Mouse (Mus musculus) limb, embryonic 10.5 days (tissue): ENCODE measurements around the gene Gm10638. TPM values are rescaled to one million over a fixed set of nuclear protein-coding genes. Genes with fewer than 3 reads are reported as not detected.

Experiments used
- DNase-seq: peaks from one replicate; pipeline ENCODE4 v3.0.0-alpha.2; 2017; ENCODE audit warnings: low spot score
- H3K27ac ChIP-seq: fragments of 300-500 bp; sonication (generic); 2 replicates; pipeline ENCODE4 v1.5.1; 2016; ENCODE audit warnings: mild to moderate bottlenecking
- H3K27me3 ChIP-seq: fragments of 300-500 bp; sonication (generic); 2 replicates; pipeline ENCODE4 v1.6.1; 2016; ENCODE audit warnings: low read depth, mild to moderate bottlenecking; ENCODE audit not compliant: poor library complexity, severe bottlenecking
- H3K36me3 ChIP-seq: fragments of 300-500 bp; sonication (generic); 2 replicates; pipeline ENCODE4 v1.6.1; 2016; ENCODE audit warnings: mild to moderate bottlenecking, moderate library complexity
- H3K4me1 ChIP-seq: fragments of 300-500 bp; sonication (generic); 2 replicates; pipeline ENCODE4 v1.6.1; 2016
- H3K4me3 ChIP-seq: fragments of 300-500 bp; sonication (generic); 2 replicates; pipeline ENCODE4 v1.5.1; 2016; ENCODE audit warnings: mild to moderate bottlenecking, moderate library complexity
- H3K9me3 ChIP-seq: fragments of 300-500 bp; sonication (generic); replicated peaks from 2 replicates; pipeline ENCODE4 v1.6.1; 2016; ENCODE audit warnings: mild to moderate bottlenecking
- WGBS: fragments of 180-500 bp; shearing (Covaris S2); methylation state at CpG from one replicate; pipeline ENCODE4 v1.1.7; 2016; 5-methylcytosine and 5-hydroxymethylcytosine counted together
- polyA plus RNA-seq: library from polyadenylated mRNA; unstranded; fragments of >200 nt; fragmentation: Nextera tagmentation; extraction: Ambion mirVana; gene quantifications from 2 replicates; pipeline ENCODE4 v1.2.1, GENCODE M21; 2016

Gm10638 gene
- polyA plus RNA-seq, 1 experiment from 2014 or later, result 6.0 TPM

DNA sequence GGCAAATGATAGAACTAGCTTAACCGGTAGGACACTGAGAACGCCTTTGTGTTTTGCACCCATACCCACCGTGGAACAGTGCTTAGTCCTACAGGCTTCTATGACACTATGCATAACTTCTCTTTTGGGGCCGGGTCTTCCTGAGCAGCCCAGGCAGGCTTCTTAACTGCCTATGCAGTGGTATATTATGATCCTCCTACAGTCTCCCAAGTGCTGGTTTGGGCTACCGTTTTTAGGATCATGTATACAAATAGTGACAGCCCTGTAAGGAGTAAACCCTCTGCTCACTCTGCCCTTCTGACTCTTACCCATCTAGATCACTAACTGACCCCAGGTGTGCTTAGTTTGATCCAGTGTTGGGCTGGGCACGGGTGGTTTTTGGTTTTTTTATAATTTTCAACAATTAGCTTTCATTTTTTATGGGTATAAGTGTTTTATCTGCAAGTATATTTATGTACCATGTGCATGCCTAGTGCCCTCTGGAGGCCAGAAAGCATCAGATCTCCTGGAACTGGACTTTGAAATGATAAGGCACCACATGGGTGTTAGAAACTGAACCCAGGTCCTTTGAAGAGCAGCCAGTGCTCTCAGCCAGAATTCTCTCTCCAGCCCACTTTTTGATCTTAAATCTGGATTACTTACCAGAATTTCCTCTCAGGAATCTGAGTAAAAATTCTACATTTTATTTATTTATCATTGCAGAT, 24.6 kb upstream of the Gm10638 start:
- H3K4me1 ChIP-seq, result no peaks in the 10 kb centered on the region
- H3K4me3 ChIP-seq, result no peak overlapping the region
- no peaks in the 10 kb centered on the region for H3K9me3 ChIP-seq
- DNase-seq, result no peak
- peaks cover 79% of the 10 kb centered on the region for H3K36me3 ChIP-seq
- 94% methylated on average over 6 of the region's 6 CpGs for WGBS
- no peak overlapping the region for H3K27ac ChIP-seq
- no peaks in the 10 kb centered on the region for H3K27me3 ChIP-seq

DNA sequence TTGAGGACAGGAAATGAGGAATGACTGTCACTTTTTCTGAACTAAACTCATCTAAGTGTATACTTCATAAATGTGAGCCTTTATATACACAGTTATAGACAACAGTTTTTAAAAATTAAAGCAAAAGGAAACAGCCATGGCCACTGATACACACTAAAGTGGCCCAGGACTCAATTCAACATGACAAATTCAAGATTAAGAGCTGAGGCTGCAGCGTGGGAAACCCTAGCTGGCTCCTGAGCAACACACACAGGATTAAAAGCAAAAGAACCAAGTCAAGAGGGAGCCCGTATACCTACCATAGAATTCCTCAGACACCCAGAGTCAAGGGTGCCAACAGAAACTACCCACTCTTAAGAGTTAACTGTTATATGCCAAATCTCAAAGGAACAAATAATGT, 24.0 kb upstream of the Gm10638 start:
- H3K9me3 ChIP-seq, result no peaks in the 10 kb centered on the region
- WGBS, result 89% methylated on average over 2 of the region's 2 CpGs

DNA sequence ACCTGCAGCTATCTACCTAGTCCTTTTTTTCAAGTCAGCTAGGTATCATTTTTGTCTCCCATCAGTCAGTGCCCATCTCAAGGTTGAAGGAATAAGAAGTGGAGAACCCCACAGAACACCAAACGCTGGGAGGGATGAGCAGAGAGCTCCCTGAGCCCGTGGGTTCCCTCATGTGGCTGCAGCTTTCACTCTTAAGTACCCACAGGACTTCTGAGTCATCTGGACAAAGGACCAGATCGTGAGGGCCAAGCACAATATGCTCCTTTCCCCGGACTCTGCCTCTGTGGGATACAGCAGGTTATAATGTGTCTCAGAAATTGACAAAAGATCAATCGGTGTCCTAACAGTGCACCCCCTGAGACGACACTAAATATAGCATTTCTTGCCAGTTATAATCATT, 18.5 kb upstream of the Gm10638 start:
- Histone ChIP-seq H3K36me3 (peaks cover 40% of the 10 kb centered on the region), H3K9me3 (no peaks in the 10 kb centered on the region), H3K27ac (no peak overlapping the region), H3K27me3 (no peaks in the 10 kb centered on the region), H3K4me1 (0 out of 2 replicates have a peak, but pooled peaks cover 4% of the 10 kb centered on the region), H3K4me3 (no peak overlapping the region)
- no peak for DNase-seq
- WGBS, result 87% methylated on average over 6 of the region's 6 CpGs

More for the DNA sequence above, 24.0 kb upstream of the Gm10638 start:
- Histone ChIP-seq H3K4me3 (no peak overlapping the region), H3K36me3 (peaks cover 74% of the 10 kb centered on the region), H3K4me1 (no peaks in the 10 kb centered on the region), H3K27ac (no peak overlapping the region), H3K27me3 (no peaks in the 10 kb centered on the region)
- no peak for DNase-seq

DNA sequence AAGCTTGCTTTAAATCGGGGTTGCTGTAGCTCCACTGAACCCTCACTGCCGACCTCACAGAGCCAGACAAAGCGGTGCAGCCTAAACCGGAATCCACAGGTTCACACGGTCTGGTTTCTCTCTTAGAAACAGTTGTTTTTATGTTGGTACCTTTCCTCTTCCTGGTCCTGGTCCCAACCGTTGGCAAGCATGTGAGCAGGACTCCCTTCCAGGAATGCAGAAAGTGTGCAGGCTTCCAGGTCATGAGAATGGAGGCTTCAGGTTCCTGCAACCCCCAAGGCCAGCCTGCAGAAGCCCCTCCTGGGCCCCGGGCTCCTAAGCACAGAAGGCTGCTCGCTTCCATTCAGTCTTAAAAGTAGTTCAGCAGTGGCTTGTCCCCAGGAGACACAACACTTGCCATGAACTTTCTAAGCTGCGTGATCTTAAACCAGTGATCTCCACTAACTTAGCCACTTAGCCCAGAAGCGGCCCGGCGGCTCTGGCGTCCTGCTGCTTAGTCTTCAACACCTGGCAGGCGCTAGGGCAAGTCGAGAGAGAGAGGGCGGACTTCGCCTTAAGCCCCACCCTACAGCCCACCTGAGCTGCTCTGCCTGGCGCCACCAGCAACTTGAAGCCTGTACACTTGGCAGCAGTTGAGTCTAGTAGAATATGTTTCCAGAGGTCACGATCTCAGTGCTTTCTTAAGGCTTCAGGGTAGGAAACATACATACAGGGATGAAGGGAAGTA, 17.1 kb upstream of the Gm10638 start:
- Histone ChIP-seq H3K9me3 (no peaks in the 10 kb centered on the region), H3K4me3 (no peak overlapping the region), H3K27me3 (no peaks in the 10 kb centered on the region), H3K4me1 (0 out of 2 replicates have a peak, but pooled peaks cover 4% of the 10 kb centered on the region), H3K36me3 (peaks cover 26% of the 10 kb centered on the region), H3K27ac (no peak overlapping the region)
- no peak for DNase-seq
- WGBS, result 58% methylated on average over 19 of the region's 19 CpGs

DNA sequence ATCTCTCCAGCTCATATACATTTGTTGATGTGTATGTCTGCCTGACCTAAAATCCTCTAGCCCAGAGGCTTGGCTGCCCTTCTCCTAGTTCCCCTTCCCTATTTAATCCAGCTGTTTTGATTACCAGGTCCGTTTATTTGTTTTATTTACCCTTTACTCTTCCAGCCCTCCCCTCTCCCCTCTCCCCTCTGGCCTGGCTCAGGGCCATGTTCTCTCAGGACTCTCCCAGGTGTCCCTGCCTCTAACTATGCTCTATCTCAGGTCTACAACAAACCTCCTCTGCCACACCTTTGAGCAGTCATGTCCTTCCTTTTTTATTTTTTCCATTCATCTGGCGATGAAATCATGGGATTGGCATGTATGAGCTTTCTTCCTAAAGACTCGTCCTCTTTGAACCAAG, 15.2 kb upstream of the Gm10638 start:
- no peaks in the 10 kb centered on the region for H3K27me3 ChIP-seq
- H3K9me3 ChIP-seq, result no peaks in the 10 kb centered on the region
- H3K4me1 ChIP-seq, result 0 out of 2 replicates have a peak, but pooled peaks cover 4% of the 10 kb centered on the region
- DNase-seq, result no peak
- H3K27ac ChIP-seq, result no peak overlapping the region
- no peak overlapping the region for H3K4me3 ChIP-seq
- 56% methylated on average over 3 of the region's 3 CpGs for WGBS
- H3K36me3 ChIP-seq, result peaks cover 16% of the 10 kb centered on the region

DNA sequence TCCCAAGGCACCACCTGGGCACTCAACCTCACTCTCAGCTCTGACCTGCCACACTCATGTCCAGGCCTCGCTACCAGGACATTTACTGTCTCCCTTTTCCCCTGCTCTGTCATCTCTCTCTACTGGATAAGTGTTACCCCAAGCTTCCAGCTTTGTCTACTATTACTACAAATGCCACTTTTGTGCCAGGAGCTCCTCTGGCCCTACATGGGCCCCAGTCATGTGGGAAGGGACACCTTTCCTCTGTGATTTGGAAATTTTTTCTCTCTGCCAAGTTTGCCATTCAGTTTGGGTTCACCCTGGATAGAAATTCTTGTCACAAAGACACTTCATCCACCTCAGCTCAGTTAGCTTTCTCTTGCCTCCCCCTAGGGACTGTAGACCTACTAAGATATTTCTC, 14.6 kb upstream of the Gm10638 start:
- Histone ChIP-seq H3K27me3 (no peaks in the 10 kb centered on the region), H3K4me3 (no peak overlapping the region), H3K4me1 (0 out of 2 replicates have a peak, but pooled peaks cover 4% of the 10 kb centered on the region), H3K27ac (no peak overlapping the region), H3K9me3 (no peaks in the 10 kb centered on the region), H3K36me3 (peaks cover 12% of the 10 kb centered on the region)
- DNase-seq, result no peak
- 88% methylated on average over 1 of the region's 1 CpGs for WGBS

DNA sequence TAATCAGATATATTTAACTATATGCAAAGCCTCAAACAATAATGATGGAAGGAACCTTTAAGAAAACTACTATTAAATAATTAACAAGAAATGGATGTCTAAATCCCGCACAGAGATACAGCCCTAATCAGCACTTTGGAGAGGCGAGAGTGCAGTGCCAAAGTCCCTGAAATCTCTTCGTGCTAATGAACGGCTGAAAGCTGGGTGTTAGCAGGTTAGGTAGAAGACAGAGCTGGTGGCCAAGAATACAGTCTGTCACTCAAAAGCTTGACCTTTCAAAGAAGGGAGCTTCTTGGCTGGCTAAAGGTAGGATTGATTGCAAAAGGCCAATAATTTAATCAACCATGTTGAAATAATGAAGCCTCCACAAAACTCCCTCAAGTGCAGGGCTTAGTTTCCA, 11.3 kb upstream of the Gm10638 start:
- no peak for DNase-seq
- no peaks in the 10 kb centered on the region for H3K27me3 ChIP-seq
- H3K4me1 ChIP-seq, result no peaks in the 10 kb centered on the region
- H3K4me3 ChIP-seq, result no peak overlapping the region
- no peak overlapping the region for H3K27ac ChIP-seq
- no peaks in the 10 kb centered on the region for H3K9me3 ChIP-seq
- WGBS, result 86% methylated on average over 4 of the region's 4 CpGs
- H3K36me3 ChIP-seq, result no peaks in the 10 kb centered on the region

DNA sequence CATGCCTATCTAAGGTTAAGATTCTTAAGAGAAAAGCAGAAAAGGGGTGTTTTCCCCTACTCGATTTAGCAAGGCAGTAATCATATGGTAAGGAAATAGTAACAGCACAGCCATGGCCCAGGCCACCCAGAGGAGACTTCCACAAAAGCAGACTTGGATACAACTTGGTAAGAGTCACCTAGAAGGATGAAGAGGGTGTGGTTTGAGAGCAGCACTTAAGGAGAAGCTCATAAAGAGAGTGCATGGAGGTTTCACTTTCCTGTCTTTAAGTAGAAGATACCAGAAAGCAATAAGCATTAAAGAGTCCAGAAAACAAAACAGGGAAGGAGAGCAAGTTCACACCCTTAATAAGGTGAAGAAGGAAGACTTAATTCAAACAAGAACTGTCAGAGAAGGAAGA, 10.5 kb upstream of the Gm10638 start:
- Histone ChIP-seq H3K27ac (no peak overlapping the region), H3K9me3 (no peaks in the 10 kb centered on the region), H3K36me3 (peaks cover 5% of the 10 kb centered on the region; the same call in 1 of the 2 replicates), H3K4me3 (no peak overlapping the region), H3K4me1 (no peaks in the 10 kb centered on the region), H3K27me3 (no peaks in the 10 kb centered on the region)
- no peak for DNase-seq
- WGBS, result 83% methylated on average over 1 of the region's 1 CpGs

DNA sequence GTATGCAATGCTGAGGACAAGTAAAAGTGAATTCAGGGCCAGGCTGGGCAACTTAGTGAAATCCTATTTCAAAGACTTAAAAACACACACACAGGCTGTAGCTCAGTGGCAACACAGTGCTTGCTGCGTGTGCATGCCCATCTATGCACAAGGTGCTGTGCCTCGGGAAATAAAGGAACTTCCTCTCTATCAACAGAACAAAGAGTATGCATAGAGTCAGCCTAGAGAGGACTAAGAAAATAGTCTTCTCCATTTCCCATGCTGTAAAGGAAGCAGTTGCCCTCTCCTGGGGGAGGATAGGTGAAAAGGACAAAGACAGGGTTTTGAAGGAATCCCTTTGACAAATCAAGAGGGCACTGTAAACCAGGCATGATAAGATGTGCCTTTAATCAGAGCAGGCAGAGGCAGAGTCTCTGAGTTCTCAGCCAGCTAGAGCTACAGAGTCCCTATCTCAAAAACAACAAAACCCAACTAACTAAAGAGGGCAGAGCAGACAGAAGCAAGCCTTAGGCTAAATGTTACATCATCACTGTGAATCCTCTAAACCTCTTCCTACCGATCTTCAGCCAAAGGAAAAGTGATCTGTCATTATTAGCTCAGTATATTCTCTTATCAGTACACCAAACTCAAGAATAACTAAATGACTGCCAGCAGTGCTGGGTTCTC, 9.9 kb upstream of the Gm10638 start:
- Histone ChIP-seq H3K36me3 (peaks cover 5% of the 10 kb centered on the region; the same call in 1 of the 2 replicates), H3K27me3 (no peaks in the 10 kb centered on the region), H3K4me1 (no peaks in the 10 kb centered on the region), H3K9me3 (no peaks in the 10 kb centered on the region), H3K4me3 (no peak overlapping the region), H3K27ac (no peak overlapping the region)
- WGBS, result 66% methylated on average over 3 of the region's 3 CpGs
- no peak for DNase-seq

DNA sequence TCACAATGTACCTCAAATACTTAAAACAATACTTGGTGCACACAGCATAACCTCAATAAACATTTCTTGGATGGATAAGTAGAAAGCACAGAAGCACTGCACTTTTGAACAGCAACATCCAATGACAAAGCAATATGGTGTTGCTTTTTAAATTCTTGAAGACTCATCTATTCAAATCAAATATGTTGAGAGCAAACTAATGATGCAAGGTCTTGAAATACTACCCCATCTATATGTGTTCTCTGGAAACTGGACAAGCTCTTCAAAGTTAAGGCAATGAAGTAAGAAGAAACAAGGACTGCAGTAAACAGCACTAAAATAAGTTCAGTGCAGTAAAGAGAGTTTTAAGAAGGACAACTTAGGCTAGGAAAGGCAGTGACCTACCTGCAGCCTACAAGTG, 4.6 kb upstream of the Gm10638 start:
- Histone ChIP-seq H3K4me3 (no peak overlapping the region), H3K27ac (no peak overlapping the region), H3K9me3 (no peaks in the 10 kb centered on the region), H3K27me3 (no peaks in the 10 kb centered on the region), H3K4me1 (peaks cover 17% of the 10 kb centered on the region), H3K36me3 (peaks cover 5% of the 10 kb centered on the region; the same call in 1 of the 2 replicates)
- DNase-seq, result no peak

DNA sequence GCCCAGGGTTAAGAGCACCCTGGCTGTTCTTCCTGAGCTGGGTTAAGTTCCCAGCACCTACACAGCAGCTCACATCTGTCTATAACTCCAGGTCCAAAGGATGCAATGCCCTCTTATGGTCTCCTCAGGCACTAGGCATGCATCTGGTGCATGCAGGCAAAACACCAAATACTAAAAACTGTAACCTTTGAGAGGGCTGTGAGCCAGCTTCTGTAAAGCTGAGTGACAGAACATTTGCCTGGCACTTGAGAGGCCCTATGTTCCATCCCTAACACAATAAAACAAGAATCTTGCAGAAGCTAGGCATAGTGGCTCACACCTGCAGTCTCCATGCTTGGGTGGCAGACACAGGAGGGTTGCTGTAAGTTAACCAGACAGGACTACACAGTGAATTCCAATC, 3.9 kb upstream of the Gm10638 start:
- Histone ChIP-seq H3K4me1 (peaks cover 25% of the 10 kb centered on the region), H3K4me3 (no peak overlapping the region), H3K36me3 (peaks cover 5% of the 10 kb centered on the region; the same call in 1 of the 2 replicates), H3K27ac (no peak overlapping the region), H3K27me3 (no peaks in the 10 kb centered on the region), H3K9me3 (no peaks in the 10 kb centered on the region)
- DNase-seq, result no peak

DNA sequence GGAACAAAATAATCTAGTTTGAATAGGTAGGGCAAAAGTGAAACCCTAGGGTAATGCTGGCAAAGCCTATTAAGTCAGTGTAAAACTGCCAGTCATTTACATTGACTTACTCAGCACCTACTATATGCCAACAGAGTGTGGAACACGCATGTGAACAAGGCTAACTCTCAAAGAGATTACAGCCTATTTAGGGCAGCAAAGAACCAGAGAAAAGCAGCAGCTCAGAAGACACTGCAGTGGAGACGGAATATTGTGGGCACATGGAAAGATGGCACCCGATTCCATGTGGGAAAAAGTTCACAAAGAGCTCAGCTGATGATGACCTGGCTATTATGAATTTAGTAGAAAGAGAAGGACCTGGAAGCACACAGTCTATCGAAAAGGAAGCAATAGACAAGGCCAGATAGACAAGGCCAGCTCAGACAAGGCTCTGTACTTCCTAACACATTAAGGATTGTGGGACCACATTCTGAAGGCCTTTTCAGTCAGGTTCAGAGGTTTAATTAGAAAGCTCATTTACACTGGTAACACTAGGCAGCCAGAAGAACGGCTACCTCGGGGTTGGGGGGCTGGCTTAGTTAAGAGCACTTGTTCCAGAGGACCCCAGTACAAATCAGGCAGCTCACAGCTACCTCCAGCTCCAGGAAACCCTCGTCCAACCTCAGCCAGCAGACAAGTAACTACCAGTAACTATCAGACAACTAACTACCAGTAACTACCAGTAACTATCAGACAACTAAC, 2.7 kb upstream of the Gm10638 start:
- no peak overlapping the region for H3K4me3 ChIP-seq
- H3K9me3 ChIP-seq, result no peaks in the 10 kb centered on the region
- peaks cover 5% of the 10 kb centered on the region; the same call in 1 of the 2 replicates for H3K36me3 ChIP-seq
- H3K27me3 ChIP-seq, result no peaks in the 10 kb centered on the region
- H3K27ac ChIP-seq, result no peak overlapping the region
- WGBS, result 83% methylated on average over 7 of the region's 7 CpGs
- H3K4me1 ChIP-seq, result peaks cover 29% of the 10 kb centered on the region
- DNase-seq, result no peak
